Mouse (Mus musculus): ENCODE data around the gene Nectin2. TPM values are rescaled to one million over a fixed set of nuclear protein-coding genes. Genes with fewer than 3 reads are reported as not detected.

Nectin2 gene
- polyA plus RNA-seq, 1 experiment from 2014 or later: 112 TPM

GRCm38 (mm10) chr7:19740269-19740668, 10.0 kb downstream of the Nectin2 start:
- no peak overlapping the region for H3K9ac ChIP-seq (ENCODE audit: low read depth, low read length)
- H3K4me3 ChIP-seq (replicated peaks; ENCODE audit: low read depth, low read length): no peak overlapping the region
- peak; percentile 43; the same call in 1 of the 2 replicates for TF ChIP-seq CTCF (IDR thresholded peaks at IDR 0.05; ENCODE audit: low read depth)
- ATAC-seq (replicated peaks; ENCODE audit: low FRiP score, low read depth) (no peak), DNase-seq (ENCODE audit: low spot score) (no peak)
- H3K4me2 ChIP-seq (ENCODE audit: low read length): no peak overlapping the region
- peaks cover 28% of the 10 kb centered on the region for H3K36me3 ChIP-seq (ENCODE audit: insufficient read depth, low read length)
- 92% methylated on average over 11 of the region's 11 CpGs for WGBS
- no peak overlapping the region for H3K27ac ChIP-seq
- no peaks in the 10 kb centered on the region for H3K9me3 ChIP-seq (replicated peaks; ENCODE audit: low read length)
- peaks cover 19% of the 10 kb centered on the region; the same call in 1 of the 2 replicates for H3K4me1 ChIP-seq (replicated peaks; ENCODE audit: insufficient read depth, low read length)
- no peaks in the 10 kb centered on the region for H3K27me3 ChIP-seq (ENCODE audit: insufficient read depth, low read length)

GRCm38 (mm10) chr7:19738771-19739170, 11.5 kb downstream of the Nectin2 start:
- no peak for ATAC-seq (replicated peaks; ENCODE audit: low FRiP score, low read depth)
- 89% methylated on average over 3 of the region's 3 CpGs for WGBS

GRCm38 (mm10) chr7:19736389-19737057, 13.8 kb downstream of the Nectin2 start:
- no peak for TF ChIP-seq CTCF (IDR thresholded peaks at IDR 0.05; ENCODE audit: low read depth)
- H3K9ac ChIP-seq (ENCODE audit: low read depth, low read length): no peak overlapping the region
- H3K36me3 ChIP-seq (ENCODE audit: insufficient read depth, low read length): peaks cover 51% of the 10 kb centered on the region
- 0 out of 2 replicates have a peak overlapping the region, but pooled peaks have one; percentile 36 for H3K27ac ChIP-seq
- no peaks in the 10 kb centered on the region for H3K27me3 ChIP-seq (ENCODE audit: insufficient read depth, low read length)
- no peaks in the 10 kb centered on the region for H3K9me3 ChIP-seq (replicated peaks; ENCODE audit: low read length)
- 71% methylated on average over 16 of the region's 16 CpGs for WGBS
- H3K4me1 ChIP-seq (replicated peaks; ENCODE audit: insufficient read depth, low read length): 0 out of 2 replicates have a peak, but pooled peaks cover 5% of the 10 kb centered on the region
- H3K4me3 ChIP-seq (replicated peaks; ENCODE audit: low read depth, low read length): no peak overlapping the region
- DNase-seq (ENCODE audit: low spot score) (no peak), ATAC-seq (replicated peaks; ENCODE audit: low FRiP score, low read depth) (no peak)
- no peak overlapping the region for H3K4me2 ChIP-seq (ENCODE audit: low read length)

More at GRCm38 (mm10) chr7:19738771-19739170, 11.5 kb downstream of the Nectin2 start:
- Histone ChIP-seq H3K4me3 (replicated peaks; ENCODE audit: low read depth, low read length) (no peak overlapping the region), H3K36me3 (ENCODE audit: insufficient read depth, low read length) (peaks cover 39% of the 10 kb centered on the region), H3K9ac (ENCODE audit: low read depth, low read length) (no peak overlapping the region), H3K4me2 (ENCODE audit: low read length) (no peak overlapping the region), H3K4me1 (replicated peaks; ENCODE audit: insufficient read depth, low read length) (0 out of 2 replicates have a peak, but pooled peaks cover 12% of the 10 kb centered on the region), H3K9me3 (replicated peaks; ENCODE audit: low read length) (no peaks in the 10 kb centered on the region), H3K27me3 (ENCODE audit: insufficient read depth, low read length) (no peaks in the 10 kb centered on the region), H3K27ac (no peak overlapping the region)
- peak; percentile 57; the same call in 1 of the 2 replicates for TF ChIP-seq CTCF (IDR thresholded peaks at IDR 0.05; ENCODE audit: low read depth)
- peak; percentile 33 for DNase-seq (ENCODE audit: low spot score)

GRCm38 (mm10) chr7:19734178-19734666, 16.1 kb downstream of the Nectin2 start:
- no peaks in the 10 kb centered on the region for H3K4me1 ChIP-seq (replicated peaks; ENCODE audit: insufficient read depth, low read length)
- no peaks in the 10 kb centered on the region for H3K27me3 ChIP-seq (ENCODE audit: insufficient read depth, low read length)
- no peak for DNase-seq (ENCODE audit: low spot score)
- ATAC-seq (replicated peaks; ENCODE audit: low FRiP score, low read depth): no peak
- no peaks in the 10 kb centered on the region for H3K9me3 ChIP-seq (replicated peaks; ENCODE audit: low read length)
- no peak overlapping the region for H3K9ac ChIP-seq (ENCODE audit: low read depth, low read length)
- no peak overlapping the region for H3K4me2 ChIP-seq (ENCODE audit: low read length)
- H3K36me3 ChIP-seq (ENCODE audit: insufficient read depth, low read length): peaks cover 72% of the 10 kb centered on the region
- 78% methylated on average over 10 of the region's 10 CpGs for WGBS
- TF ChIP-seq CTCF (IDR thresholded peaks at IDR 0.05; ENCODE audit: low read depth): no peak
- no peak overlapping the region for H3K4me3 ChIP-seq (replicated peaks; ENCODE audit: low read depth, low read length)
- no peak overlapping the region for H3K27ac ChIP-seq

GRCm38 (mm10) chr7:19726541-19726940, 23.7 kb downstream of the Nectin2 start:
- H3K9me3 ChIP-seq (replicated peaks; ENCODE audit: low read length): peaks cover 2% of the 10 kb centered on the region
- no peak overlapping the region for H3K27ac ChIP-seq
- WGBS: 81% methylated on average over 4 of the region's 4 CpGs
- no peak overlapping the region for H3K4me3 ChIP-seq (replicated peaks; ENCODE audit: low read depth, low read length)
- DNase-seq (ENCODE audit: low spot score): no peak
- no peak overlapping the region for H3K4me2 ChIP-seq (ENCODE audit: low read length)
- H3K9ac ChIP-seq (ENCODE audit: low read depth, low read length): no peak overlapping the region
- H3K36me3 ChIP-seq (ENCODE audit: insufficient read depth, low read length): peaks cover 69% of the 10 kb centered on the region
- TF ChIP-seq CTCF (IDR thresholded peaks at IDR 0.05; ENCODE audit: low read depth): no peak
- H3K27me3 ChIP-seq (ENCODE audit: insufficient read depth, low read length): no peaks in the 10 kb centered on the region
- ATAC-seq (replicated peaks; ENCODE audit: low FRiP score, low read depth): no peak
- no peaks in the 10 kb centered on the region for H3K4me1 ChIP-seq (replicated peaks; ENCODE audit: insufficient read depth, low read length)

GRCm38 (mm10) chr7:19724167-19724566, 26.1 kb downstream of the Nectin2 start:
- Histone ChIP-seq H3K27me3 (ENCODE audit: insufficient read depth, low read length) (no peaks in the 10 kb centered on the region), H3K36me3 (ENCODE audit: insufficient read depth, low read length) (peaks cover 55% of the 10 kb centered on the region), H3K9me3 (replicated peaks; ENCODE audit: low read length) (peaks cover 11% of the 10 kb centered on the region), H3K4me1 (replicated peaks; ENCODE audit: insufficient read depth, low read length) (no peaks in the 10 kb centered on the region), H3K4me2 (ENCODE audit: low read length) (no peak overlapping the region), H3K27ac (no peak overlapping the region), H3K9ac (ENCODE audit: low read depth, low read length) (no peak overlapping the region), H3K4me3 (replicated peaks; ENCODE audit: low read depth, low read length) (no peak overlapping the region)
- no peak for TF ChIP-seq CTCF (IDR thresholded peaks at IDR 0.05; ENCODE audit: low read depth)
- ATAC-seq (replicated peaks; ENCODE audit: low FRiP score, low read depth) (0 out of 2 replicates have a peak, but pooled peaks have one; percentile 18), DNase-seq (ENCODE audit: low spot score) (no peak)
- WGBS: 92% methylated on average over 12 of the region's 12 CpGs
